Mouse (Mus musculus): ENCODE data around the gene Guk1. TPM values are rescaled to one million over a fixed set of nuclear protein-coding genes. Genes with fewer than 3 reads are reported as not detected.
"Not testable (repeated sequence)": the region's sequence is repeated elsewhere in the genome, so short reads cannot be mapped to it uniquely, and the experiment has no call there.

Gene Guk1
- total RNA-seq, 4 experiments from 2014 or later: 112 to 142 (median 128) TPM

DNA sequence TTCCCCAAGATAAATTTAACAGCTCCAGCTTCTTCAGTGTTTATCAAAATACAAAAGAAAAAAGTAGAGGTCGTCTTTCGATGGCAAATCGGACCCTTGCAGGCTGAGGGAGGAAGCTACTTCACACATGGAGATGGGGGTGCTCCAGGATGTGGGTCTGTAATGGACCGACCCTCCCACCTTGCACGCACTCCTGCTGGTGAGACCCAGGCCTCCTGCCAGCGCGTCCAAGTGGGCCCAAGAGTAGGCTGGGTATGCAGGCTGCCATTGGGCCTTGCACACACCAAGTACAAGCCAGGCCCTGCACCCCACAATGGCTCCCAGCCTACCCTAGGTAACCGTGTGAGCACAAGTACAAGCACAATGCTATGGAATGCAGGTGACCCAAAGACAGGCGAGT, 19.5 kb upstream of the Guk1 start:
- not testable (repeated sequence) for DNase-seq (ENCODE audit: low spot score)

DNA sequence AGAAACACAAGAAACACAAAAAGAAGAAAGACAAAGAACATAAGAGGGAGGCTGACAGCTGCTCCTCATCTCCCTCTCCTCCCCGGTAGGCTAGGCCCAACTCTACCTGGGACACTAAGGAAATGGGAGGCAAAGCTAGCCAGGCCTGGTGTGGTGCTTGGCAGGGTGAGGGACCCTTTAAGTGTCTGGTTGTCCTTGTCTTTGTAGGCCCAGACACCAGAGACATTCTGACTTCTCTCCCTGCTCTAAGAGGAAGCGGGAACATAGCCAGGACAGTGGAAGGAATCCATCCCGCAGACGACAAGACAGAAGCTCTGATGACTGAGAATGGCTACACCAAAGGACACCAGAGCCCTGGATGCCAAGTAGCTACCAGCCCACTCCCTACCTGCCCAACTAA, 18.0 kb upstream of the Guk1 start:
- DNase-seq (ENCODE audit: low spot score): no peak

DNA sequence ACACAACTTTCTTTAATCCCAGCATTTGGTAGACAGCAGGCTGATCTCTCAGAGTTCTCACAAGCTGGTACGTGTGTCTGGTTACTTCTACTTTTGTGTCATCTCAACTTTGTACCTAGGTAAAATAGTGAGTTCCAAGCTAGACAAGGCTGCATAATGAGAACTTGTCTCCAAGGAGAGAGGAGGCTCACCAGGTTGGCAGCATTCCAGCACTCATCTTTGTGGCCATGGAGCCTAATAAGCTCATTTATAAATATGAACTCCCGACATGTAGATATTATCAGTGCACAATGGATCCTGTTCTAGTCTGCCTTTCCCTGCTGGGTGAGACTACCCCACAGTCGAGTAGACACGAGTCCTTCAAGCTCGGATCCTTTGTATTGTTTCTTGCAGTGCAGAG, 17.6 kb upstream of the Guk1 start:
- no peak for DNase-seq (ENCODE audit: low spot score)

DNA sequence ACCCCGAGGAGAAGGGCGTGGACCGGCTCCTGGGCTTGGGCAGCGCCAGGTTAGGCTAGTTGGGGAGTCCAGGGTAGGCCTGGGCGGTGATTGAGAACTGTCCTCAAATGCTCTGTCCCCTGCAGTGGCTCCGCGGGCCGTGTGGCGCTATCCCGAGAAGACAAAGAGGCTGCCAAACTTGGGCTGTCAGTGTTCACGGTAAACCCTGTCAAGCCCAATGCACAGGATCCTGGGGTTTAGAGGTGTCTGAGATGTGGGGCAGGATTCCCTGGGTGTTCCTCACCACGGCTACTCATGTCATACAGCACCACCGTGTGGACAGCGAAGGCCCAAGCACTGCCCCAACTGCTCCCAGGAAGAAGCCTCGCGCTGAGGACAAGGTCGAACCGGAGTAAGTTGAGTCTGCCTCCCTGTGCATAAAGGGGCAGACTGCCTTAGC, 17.0 kb upstream of the Guk1 start:
- DNase-seq (ENCODE audit: low spot score): peak; percentile 57

DNA sequence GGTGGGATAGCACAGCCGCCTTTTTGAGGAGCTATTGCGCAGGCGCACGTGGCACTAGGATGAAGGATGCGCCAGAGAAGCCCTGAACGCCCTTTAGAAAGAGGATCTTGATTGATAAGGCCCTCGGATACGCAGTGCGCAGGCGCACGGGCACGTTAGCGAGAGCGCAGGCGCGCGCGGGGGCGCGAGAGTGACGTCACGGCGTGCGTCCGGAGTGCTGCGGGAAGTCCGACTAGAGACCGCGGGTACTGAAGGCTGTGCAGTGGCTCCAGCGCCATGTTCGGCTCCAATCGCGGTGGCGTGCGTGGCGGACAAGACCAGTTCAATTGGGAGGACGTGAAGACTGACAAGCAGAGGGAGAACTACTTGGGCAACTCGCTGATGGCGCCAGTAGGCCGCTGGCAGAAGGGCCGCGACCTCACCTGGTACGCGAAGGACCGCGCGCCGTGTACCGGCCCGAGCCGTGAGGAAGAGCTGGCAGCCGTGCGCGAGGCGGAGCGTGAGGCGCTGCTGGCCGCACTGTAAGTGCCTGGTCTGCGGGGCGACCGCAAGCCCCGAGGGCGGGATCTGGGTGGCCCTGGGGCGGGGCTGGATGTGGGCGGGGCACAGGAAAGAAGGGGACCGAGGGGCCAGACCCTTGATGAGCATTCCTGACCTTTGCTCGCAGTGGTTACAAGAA, 16.3 kb upstream of the Guk1 start, which contains the start of gene 2310033P09Rik:
Gene 2310033P09Rik (plus strand): TSS at position 169 of the 679 bp plus-strand sequence.
- DNase-seq (ENCODE audit: low spot score): peak; percentile 91

DNA sequence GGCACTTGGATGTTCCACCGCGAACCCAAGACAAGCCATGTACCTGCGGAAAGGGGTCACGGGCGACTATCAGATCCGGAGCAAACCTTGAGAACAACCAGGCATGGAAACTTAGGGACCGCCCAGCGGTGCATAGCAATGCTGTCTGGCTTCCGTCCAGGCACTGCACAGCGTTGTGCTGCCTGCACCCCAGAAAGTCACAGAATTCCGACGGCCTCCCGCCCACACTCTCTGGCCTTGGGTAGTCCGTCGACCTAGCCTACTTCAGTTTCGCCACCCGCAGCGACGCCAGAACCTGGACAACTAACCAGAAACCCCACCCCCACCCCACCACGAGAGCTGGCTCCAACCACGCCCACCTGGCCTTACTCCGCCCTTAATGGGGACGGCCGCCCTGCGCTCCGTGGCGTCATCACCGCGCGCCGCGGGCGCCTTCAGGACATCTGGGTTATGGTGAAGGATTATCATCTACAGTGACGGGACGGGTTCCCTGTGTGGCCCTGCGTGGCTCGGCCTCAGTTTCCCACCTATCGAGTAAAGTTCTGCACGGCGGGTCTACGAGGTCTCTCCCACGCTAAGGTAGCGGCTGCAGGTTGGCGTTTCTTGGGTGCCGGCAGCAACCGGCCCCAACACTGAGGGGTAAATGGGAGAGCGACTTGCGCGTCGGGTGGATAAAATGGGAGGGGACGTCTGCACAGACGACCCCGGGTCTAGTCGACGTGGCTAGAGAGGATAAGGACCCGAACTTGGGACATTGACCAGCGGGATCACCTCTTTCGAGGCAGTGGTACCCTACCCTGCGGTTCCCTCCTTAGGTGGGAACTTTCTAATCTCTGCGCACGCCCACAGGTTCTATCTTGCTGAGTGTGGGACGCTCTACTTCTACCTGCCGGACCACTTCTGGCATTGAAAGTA, 10.3 kb upstream of the Guk1 start, which contains the start of gene Mrpl55:
Gene Mrpl55 (plus strand): TSS at position 406 of the 915 bp plus-strand sequence.
- DNase-seq (ENCODE audit: low spot score): peak; percentile 90

DNA sequence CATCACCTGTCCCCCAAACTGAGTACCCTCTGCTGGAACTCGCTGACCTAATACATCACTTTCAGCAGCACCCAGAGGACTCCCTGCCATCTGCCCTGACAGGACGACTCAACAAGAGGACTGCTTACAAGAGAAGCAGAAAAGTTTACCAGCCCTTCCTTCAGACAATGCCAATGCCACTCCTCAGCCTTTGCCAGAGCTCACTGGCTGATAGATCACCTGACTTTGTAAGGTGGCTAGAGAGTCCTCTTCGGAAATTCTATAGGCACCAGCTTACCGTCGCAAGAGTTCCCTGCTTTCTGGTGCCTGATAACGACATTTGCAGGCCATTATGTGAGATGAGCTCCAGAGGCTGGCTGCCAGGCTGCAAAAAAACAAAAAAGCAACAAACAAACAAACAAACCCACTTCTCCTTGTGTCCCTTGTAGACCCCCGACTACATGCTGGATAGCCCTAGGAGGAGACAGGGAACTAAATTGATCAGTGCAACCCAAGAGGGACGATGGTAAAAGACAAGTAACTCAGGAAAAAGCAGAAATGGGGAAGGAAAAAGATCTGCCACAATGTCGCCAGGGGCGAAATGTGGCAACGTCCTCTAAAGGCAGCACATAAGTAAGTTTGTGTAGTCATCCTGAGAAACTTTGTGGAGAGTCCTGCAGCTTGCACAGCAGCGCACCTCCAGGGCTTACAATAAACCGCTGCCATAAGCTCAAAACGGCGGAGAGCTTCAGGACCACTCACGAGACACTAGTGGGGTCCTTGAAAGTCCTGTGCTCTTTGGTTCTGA, 9.4 kb upstream of the Guk1 start:
- no peak for DNase-seq (ENCODE audit: low spot score)

DNA sequence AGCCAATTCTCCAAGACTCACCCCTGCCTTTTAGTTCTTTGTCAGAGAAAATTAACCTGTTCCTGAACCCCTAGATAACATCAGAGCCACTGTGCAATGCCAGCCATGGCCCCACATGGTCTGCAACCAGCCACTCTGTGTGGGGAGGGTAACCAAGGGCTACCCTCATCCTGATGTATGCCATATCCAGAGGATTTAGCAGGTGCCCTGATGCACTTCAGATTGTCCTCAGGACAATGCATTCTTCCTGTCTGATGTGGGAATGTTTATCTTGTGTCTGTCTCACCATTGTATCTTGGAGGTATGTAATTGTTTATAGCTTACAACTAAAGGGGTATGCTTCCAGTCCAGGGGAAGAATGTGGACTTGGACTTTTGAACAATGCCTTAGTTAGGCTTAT, 4.2 kb upstream of the Guk1 start:
- DNase-seq (ENCODE audit: low spot score): no peak

DNA sequence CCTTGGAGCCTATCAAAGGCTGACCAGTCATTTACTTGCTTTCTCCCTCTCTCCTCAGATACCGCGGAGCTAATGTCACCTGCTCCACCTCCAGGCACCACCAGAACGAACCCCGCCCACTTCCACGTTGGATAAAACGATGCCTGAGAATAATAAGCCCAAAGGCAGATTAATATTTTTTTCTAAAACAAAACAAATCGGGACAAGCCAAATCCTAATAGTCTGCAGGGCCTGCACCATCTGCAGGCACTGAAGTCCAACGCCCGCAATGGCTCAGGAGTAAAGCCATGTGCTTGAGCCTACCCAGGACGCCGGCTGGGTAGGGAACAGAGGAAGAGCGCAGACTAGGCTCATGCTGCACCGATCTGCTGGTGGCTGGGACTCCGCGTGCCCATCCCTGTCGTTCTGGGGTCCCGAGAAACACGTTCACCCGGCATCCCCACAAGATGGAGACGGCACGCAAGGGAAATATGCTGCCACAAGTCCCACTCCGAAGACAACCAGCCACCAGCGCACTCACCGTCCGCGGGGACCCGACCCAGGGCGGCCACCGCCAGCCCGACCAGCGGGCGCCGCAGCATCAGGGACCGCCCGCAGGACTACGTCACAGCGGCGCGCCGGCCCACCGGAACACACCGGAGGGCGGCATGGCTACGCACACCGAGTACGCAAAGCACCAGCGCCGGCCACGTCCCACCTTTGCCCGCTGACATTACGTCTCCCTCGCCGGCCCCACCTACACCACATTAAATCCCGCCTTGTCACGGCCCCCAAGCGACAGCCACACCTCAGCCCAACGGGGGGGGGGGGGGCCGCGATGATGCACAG, 567 bp downstream of the Guk1 start:
- peak; percentile 87 for DNase-seq (ENCODE audit: low spot score)

DNA sequence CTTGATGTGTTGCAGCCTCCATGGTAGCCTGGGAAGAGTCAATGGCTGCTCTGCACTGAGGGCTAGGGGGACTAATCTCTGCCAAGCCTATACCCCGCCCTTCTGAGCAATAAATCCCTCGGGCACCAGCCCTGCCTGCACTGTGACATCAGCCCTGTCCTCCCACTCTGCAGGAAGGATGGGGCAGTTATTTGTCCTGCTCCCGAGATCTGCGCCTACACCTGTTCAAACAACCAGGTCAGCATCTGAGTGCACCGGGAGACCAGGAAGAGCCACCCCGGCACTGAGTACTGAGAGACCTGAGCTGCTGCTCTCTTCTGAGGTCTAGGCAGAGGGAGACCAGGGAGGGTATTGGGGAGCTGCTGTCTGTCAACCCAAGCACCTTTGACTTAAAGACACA, 4.3 kb downstream of the Guk1 start:
- DNase-seq (ENCODE audit: low spot score): no peak

DNA sequence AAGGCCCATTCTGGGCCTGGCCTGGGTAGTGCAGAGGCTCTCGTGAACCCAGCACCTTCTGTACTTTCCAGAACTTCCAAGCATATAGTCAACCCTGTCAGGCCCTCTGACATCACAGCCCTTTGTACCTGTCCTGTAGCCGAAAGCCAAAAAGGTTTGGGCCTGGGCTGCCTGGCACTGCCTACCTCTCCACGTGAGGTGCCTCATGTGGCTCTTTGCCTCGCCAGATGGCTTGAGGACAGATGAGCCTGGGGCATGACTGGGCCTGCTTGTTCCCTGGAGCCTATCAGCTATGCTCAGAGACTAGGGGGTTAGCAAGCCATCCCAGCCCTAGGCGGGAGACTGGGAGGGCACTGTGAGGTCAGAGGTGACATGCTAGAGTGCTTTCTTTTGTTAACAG, 6.5 kb downstream of the Guk1 start:
- DNase-seq (ENCODE audit: low spot score): no peak

DNA sequence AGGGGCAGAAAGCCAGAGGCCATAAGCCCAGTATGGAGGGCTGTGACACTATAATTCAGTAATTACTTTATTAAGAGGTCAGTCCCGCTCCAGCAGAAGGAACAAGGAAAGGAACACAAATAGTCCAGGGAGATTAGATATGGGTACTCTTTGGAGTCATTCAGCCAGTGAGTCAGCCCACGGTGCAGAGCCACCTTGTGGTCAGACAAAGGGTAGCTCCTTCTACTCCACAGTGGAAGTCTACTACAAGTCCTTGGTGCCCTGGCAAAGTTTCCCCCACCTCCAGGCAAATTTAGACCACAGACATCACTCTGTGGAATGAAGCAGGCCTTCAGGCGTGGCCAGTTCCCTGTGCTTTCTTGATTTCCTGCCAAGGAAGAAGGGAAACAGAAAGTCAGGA, 8.2 kb downstream of the Guk1 start:
- DNase-seq (ENCODE audit: low spot score): peak; percentile 74

DNA sequence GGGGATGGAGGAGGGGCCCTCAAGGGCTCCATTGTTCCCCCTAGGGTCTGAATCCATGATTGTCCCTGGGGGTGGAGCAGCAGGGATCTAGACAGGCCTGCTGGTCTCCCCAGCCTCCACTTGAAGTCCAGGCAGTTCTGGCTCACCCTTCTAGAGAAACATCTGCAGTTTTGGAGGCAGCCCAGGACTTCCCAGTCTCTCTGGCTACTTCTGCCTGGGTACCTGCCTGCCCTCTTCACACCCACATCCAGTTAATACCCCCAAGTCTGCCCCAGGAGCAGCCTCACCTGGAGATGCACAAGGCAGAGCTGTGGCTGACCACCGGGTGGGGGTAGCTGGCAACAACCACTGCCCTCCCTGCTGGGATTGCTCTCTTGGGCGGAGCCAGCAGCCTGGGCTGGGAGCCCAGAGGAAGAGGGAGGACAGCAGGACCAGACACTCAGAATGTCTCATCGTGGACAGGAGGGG, 9.1 kb downstream of the Guk1 start, which contains the start of gene Gjc2:
Gene Gjc2 (minus strand): TSS at position 350 of the 468 bp plus-strand sequence.
- peak; percentile 68 for DNase-seq (ENCODE audit: low spot score)

DNA sequence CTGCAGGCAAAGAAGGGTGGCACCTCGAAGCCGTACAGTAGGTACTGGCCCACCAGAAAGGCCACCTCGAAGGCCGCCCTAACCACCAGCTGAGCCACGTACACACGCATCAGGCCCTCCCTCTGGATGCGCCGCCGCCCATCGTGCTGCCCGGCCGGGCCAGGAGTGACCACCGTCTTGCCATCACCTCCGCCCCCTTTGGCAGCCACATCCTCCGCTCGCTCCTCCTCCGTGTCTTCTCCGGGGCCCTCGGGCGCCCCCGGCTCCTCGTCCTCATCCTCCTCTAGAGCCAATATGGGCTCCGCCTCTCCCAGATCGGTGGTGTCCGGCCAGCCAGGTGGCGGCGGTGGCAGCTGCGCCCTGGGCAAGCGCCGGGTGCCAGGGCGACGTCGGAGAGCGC, 15.1 kb downstream of the Guk1 start:
- no peak for DNase-seq (ENCODE audit: low spot score)

DNA sequence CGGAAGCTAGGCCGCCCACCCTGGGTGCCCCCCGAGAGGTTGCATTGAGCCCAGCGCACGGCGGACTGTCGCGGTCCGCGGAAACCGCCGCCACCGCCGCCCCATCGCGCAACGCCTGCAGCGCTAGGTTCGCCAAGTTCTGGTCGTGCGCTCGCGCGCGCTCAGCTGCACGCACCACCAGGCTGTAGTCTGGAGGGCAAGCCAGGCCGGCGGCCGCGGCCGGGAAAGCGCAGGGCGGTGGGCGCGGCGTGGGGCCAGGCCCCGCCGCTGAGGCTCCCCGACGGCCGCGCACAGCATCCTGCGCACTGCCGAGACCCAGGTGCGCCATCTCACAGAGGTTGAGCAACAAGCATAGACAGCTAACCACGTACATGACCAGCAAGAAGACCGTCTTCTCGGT, 15.5 kb downstream of the Guk1 start:
- no peak for DNase-seq (ENCODE audit: low spot score)

DNA sequence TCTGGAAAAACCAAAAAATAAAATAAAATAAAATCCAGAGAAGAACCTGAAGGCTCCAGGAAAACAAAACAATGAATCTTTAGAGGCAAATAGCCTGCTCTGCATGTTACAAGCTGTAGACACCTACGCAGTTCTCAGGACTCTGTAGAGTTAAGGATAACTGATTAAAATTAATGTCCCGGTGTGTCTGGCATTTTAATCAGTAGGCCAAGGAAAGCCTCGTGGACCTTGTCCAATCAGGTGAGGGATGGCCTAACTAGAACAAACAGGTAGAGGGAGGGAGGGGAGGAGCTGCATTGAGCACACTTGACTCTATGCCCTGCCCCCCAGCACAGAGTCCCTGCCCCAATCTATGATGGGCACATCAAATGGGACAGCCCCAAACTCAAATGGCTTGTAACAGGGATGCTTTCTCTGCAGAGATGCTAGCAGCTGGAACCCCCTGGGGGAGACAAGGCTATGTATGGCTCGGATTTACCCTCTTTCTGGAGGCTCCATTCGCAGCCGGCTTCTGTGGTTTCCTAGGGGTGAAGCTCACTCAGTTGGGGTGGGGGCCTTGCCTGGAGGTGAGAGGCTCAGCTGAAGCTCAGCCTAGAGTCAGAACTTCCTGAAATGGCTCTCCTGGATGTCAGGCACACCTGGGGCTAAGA, 17.7 kb downstream of the Guk1 start:
- DNase-seq (ENCODE audit: low spot score): no peak

DNA sequence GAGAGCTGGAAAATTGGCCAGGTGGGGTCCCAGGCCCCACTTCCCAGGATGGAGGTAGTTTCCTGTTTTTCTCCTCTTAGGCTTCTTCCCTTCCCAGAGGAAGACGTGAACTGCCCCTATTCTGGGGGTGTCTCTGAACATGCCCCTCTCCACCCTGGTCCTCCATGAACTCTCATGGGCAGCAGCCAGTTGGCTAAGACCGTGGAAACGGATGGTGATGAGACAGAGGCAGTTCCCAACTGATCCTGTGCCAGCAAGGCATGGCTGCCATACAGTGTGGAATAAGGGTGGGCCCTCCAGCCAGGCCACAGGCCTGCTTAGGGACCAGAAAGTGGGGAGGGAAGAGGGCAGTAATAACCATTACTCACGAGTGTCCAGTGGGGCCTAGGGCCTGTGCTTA, 21.5 kb downstream of the Guk1 start:
- no peak for DNase-seq (ENCODE audit: low spot score)

DNA sequence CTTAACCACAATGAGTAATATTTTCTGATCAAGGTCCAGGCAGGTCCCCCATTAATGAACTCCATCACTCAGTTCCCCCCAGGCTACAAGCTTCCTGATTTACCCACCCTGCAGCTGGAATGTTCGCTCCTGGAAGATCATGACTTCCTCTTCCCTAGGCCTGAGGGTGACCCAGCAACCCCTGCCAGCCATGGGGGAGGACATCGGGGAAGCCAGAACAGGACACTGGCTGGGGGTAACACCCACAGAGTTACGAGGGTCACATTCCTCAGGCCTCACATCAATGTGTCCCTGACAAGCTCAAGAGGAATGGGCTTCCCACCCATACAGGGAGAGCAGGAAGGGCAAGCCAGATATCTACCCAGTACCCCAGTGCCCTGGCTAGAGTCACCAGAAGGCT, 22.2 kb downstream of the Guk1 start:
- no peak for DNase-seq (ENCODE audit: low spot score)

DNA sequence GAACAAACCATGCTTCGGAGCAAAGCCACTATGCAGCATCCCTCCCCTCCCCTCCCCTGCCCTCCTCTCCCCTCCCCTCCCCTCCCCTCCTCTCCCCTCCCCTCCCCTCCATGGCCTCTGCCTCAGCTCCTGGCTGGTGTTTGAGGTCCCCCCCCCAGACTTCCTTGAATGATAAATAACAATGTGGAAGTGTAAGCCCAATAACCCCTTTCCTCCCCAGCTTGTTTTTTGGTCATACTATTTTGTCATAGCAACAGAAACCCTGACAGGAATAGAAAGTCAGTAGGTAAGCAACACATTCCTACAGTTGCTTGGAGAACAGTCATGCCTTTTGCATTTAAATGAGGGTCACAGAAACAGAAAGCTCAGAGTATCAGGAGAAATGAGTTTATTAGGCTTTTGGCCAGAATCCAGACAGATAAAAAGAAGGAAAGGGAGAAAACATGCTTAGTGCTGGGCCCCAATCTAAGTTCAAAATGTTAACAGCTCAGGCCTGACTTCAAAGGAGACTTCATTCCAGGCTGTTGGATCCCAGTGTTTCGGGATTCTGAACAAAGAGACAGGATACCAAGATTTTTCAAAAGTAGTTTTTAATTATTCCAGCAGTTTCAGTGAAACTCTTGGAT, 26.3 kb downstream of the Guk1 start:
- DNase-seq (ENCODE audit: low spot score): no peak

DNA sequence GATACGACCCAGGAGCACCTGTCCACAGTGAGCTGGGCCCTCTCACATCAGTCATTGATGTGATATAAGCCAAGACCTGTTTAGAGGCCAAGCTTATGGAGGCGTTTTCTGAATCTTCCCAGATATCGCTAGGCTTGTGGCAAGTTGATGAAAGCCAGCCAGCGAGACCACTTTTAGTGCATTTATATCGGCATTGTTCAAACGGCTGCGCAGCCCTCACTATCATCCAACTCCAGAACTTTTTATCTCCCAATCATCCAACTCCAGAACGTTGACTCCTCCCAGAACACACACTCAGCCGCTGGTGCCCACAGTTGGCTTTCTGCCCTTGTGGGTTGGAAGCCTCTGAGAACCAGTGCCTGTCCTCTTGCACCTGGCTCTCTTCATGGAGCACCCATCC, 27.6 kb downstream of the Guk1 start:
- no peak for DNase-seq (ENCODE audit: low spot score)
